ENCODE assay signal across 9 mouse cellular contexts in genomic region chr7:45091001-45091990, GRCm38 (mm10). TPM values are rescaled to one million over a fixed set of nuclear protein-coding genes. Genes with fewer than 3 reads are reported as not detected.
DNase-seq lines count a peak whose midpoint lies in the region; ATAC-seq and TF ChIP-seq lines count a peak whose summit lies in the region.
"Had no signal": no experiment of that assay in that cellular context is flagged by ENCODE, and none has a peak within 500 bp of the region (broad histone marks: within the 10 kb centered on the region; RNA-seq: fewer than 3 reads in every experiment).

No protein-coding gene starts in this region.

- H3K9me3 ChIP-seq in heart, embryonic 12.5 days (replicated peaks): no peaks in the 10 kb centered on the region
- no peaks in the 10 kb centered on the region for H3K9me3 ChIP-seq in limb, embryonic 14.5 days (ENCODE audit: control insufficient read depth, low read length)
- no peaks in the 10 kb centered on the region for H3K9me3 ChIP-seq in neural tube, embryonic 13.5 days

- peak; percentile 56 for ATAC-seq in heart, embryonic 12.5 days (ENCODE audit: insufficient number of reproducible peaks, low FRiP score)
- ATAC-seq in limb, embryonic 14.5 days (ENCODE audit: low FRiP score, low read depth): peak; percentile 56
- ATAC-seq in neural tube, embryonic 13.5 days (ENCODE audit: low read depth): peak; percentile 64
- ATAC-seq in activated CD4-positive, CD25-positive, alpha-beta regulatory T cell, adult 4 months: no peak

- H3K27me3 ChIP-seq in heart, embryonic 12.5 days (replicated peaks): no peaks in the 10 kb centered on the region
- no peaks in the 10 kb centered on the region for H3K27me3 ChIP-seq in limb, embryonic 14.5 days (ENCODE audit: control insufficient read depth, insufficient read depth, low read length)
- H3K27me3 ChIP-seq in neural tube, embryonic 13.5 days: no peaks in the 10 kb centered on the region

- DNase-seq in gastrocnemius, postnatal 10 days: peak; percentile 46
- no peak for DNase-seq in gastrocnemius, postnatal 25 days
- DNase-seq in Muller cell, postnatal 12 days (ENCODE audit: inconsistent ontology term): peak; percentile 75
- peak; percentile 42 for DNase-seq in limb, embryonic 14.5 days (ENCODE audit: low spot score)
- DNase-seq in cerebellum, adult 11 months: no peak

- H3K4me2 ChIP-seq in heart, embryonic 12.5 days: peak overlapping the region; percentile 83
- H3K4me2 ChIP-seq in limb, embryonic 14.5 days (replicated peaks; ENCODE audit: low read depth, low read length, severe bottlenecking): peak overlapping the region; percentile 85
- peak overlapping the region; percentile 54 for H3K4me2 ChIP-seq in neural tube, embryonic 13.5 days

- H3K27ac ChIP-seq in heart, embryonic 12.5 days (ENCODE audit: poor library complexity, severe bottlenecking): peak overlapping the region; percentile 82
- peak overlapping the region; percentile 95 for H3K27ac ChIP-seq in limb, embryonic 14.5 days (replicated peaks; ENCODE audit: low read depth, low read length)
- peak overlapping the region; percentile 46; the same call in 1 of the 2 replicates for H3K27ac ChIP-seq in neural tube, embryonic 13.5 days (replicated peaks)
- H3K27ac ChIP-seq: macrophage had no signal

- TF ChIP-seq POLR2A in limb, embryonic 14.5 days (IDR thresholded peaks at IDR 0.05; ENCODE audit: borderline replicate concordance, extremely low read depth, insufficient read depth, insufficient read length): no peak

- 9% methylated on average over 35 of the region's 35 CpGs for WGBS in heart, embryonic 12.5 days
- 8% methylated on average over 34 of the region's 35 CpGs for WGBS in limb, embryonic 14.5 days
- 17% methylated on average over 35 of the region's 35 CpGs for WGBS in neural tube, embryonic 13.5 days

- H3K4me3 ChIP-seq in heart, embryonic 12.5 days: peak overlapping the region; percentile 57
- peak overlapping the region; percentile 74 for H3K4me3 ChIP-seq in limb, embryonic 14.5 days (replicated peaks; ENCODE audit: low read length)
- peak overlapping the region; percentile 41 for H3K4me3 ChIP-seq in neural tube, embryonic 13.5 days

- peaks cover 24% of the 10 kb centered on the region for H3K4me1 ChIP-seq in heart, embryonic 12.5 days (replicated peaks)
- H3K4me1 ChIP-seq in limb, embryonic 14.5 days (ENCODE audit: control insufficient read depth, insufficient read depth, low read length): peaks cover 19% of the 10 kb centered on the region
- peaks cover 24% of the 10 kb centered on the region for H3K4me1 ChIP-seq in neural tube, embryonic 13.5 days (replicated peaks)

- H3K36me3 ChIP-seq in heart, embryonic 12.5 days: peaks cover 31% of the 10 kb centered on the region
- peaks cover 34% of the 10 kb centered on the region for H3K36me3 ChIP-seq in limb, embryonic 14.5 days (ENCODE audit: control insufficient read depth, insufficient read depth, low read length)
- H3K36me3 ChIP-seq in neural tube, embryonic 13.5 days: peaks cover 7% of the 10 kb centered on the region

- peak overlapping the region; percentile 78 for H3K9ac ChIP-seq in heart, embryonic 12.5 days
- H3K9ac ChIP-seq in limb, embryonic 14.5 days (ENCODE audit: low read depth, low read length, severe bottlenecking): peak overlapping the region; percentile 88
- peak overlapping the region; percentile 65 for H3K9ac ChIP-seq in neural tube, embryonic 13.5 days

RNA-seq across cellular contexts. Expression of gene Rcn3, which starts 0.7 kb away (rescaled TPM):
- 100 to 1,000 TPM; 103 to 148 TPM for total RNA-seq in gastrocnemius, postnatal 10 days (2021)
- 10 to 100 TPM; 24.0 to 32.8 TPM for total RNA-seq in gastrocnemius, postnatal 25 days (2021)
- polyA plus RNA-seq in heart, embryonic 12.5 days (2016; fragmentation: Nextera tagmentation; extraction: Ambion mirVana): 290 and 291 TPM in 2 replicates
- polyA plus RNA-seq in limb, embryonic 14.5 days (2012; rRNA removed): 679 and 759 TPM in 2 replicates
- polyA plus RNA-seq in limb, embryonic 14.5 days (2014; fragmentation: Nextera tagmentation; extraction: Ambion mirVana): 569 and 577 TPM in 2 replicates
- 127 and 134 TPM in 2 replicates for polyA plus RNA-seq in neural tube, embryonic 13.5 days (2015; fragmentation: Nextera tagmentation; extraction: Ambion mirVana)
- 1 to 10 TPM; 4.7 to 5.4 TPM for polyA plus RNA-seq in activated CD4-positive, CD25-positive, alpha-beta regulatory T cell, adult 4 months (2017; shearing (Covaris generic))

RNA-seq across cellular contexts. Expression of gene Fcgrt, which starts 12.4 kb away (rescaled TPM):
- total RNA-seq in gastrocnemius, postnatal 10 days (2021): 10 to 100 TPM; 70.9 to 75.2 TPM
- 10 to 100 TPM; 40.3 to 54.5 TPM for total RNA-seq in gastrocnemius, postnatal 25 days (2021)
- polyA plus RNA-seq in heart, embryonic 12.5 days (2016; fragmentation: Nextera tagmentation; extraction: Ambion mirVana): 28.1 and 28.3 TPM in 2 replicates
- polyA plus RNA-seq in limb, embryonic 14.5 days (2012; rRNA removed): 56.1 and 64.6 TPM in 2 replicates
- polyA plus RNA-seq in limb, embryonic 14.5 days (2014; fragmentation: Nextera tagmentation; extraction: Ambion mirVana): 88.4 and 89.0 TPM in 2 replicates
- 25.6 and 27.3 TPM in 2 replicates for polyA plus RNA-seq in neural tube, embryonic 13.5 days (2015; fragmentation: Nextera tagmentation; extraction: Ambion mirVana)
- 1 to 10 TPM in 1 of 2 experiments, under 1 TPM in 1; 0.78 to 1.1 TPM for polyA plus RNA-seq in activated CD4-positive, CD25-positive, alpha-beta regulatory T cell, adult 4 months (2017; shearing (Covaris generic))

RNA-seq across cellular contexts. Expression of gene Prrg2, which starts 28.8 kb away (rescaled TPM):
- total RNA-seq in gastrocnemius, postnatal 10 days (2021): 10 to 100 TPM in 1 of 2 experiments, 1 to 10 TPM in 1; 8.5 to 10.7 TPM
- 1 to 10 TPM; 6.9 to 9.1 TPM for total RNA-seq in gastrocnemius, postnatal 25 days (2021)
- 13.6 and 14.0 TPM in 2 replicates for polyA plus RNA-seq in heart, embryonic 12.5 days (2016; fragmentation: Nextera tagmentation; extraction: Ambion mirVana)
- polyA plus RNA-seq in limb, embryonic 14.5 days (2012; rRNA removed): 50.4 and 54.1 TPM in 2 replicates
- 18.6 and 21.4 TPM in 2 replicates for polyA plus RNA-seq in limb, embryonic 14.5 days (2014; fragmentation: Nextera tagmentation; extraction: Ambion mirVana)
- 16.8 and 17.2 TPM in 2 replicates for polyA plus RNA-seq in neural tube, embryonic 13.5 days (2015; fragmentation: Nextera tagmentation; extraction: Ambion mirVana)
- polyA plus RNA-seq in activated CD4-positive, CD25-positive, alpha-beta regulatory T cell, adult 4 months (2017; shearing (Covaris generic)): 1 to 10 TPM in 1 of 2 experiments, under 1 TPM in 1; 0.41 to 1.2 TPM

RNA-seq across cellular contexts. Expression of gene Nosip, which starts 29.1 kb away (rescaled TPM):
- total RNA-seq in gastrocnemius, postnatal 10 days (2021): 10 to 100 TPM; 35.9 to 40.5 TPM
- 10 to 100 TPM; 30.8 to 31.6 TPM for total RNA-seq in gastrocnemius, postnatal 25 days (2021)
- polyA plus RNA-seq in heart, embryonic 12.5 days (2016; fragmentation: Nextera tagmentation; extraction: Ambion mirVana): 43.3 and 45.7 TPM in 2 replicates
- polyA plus RNA-seq in limb, embryonic 14.5 days (2012; rRNA removed): 82.7 and 86.8 TPM in 2 replicates
- 68.1 and 69.6 TPM in 2 replicates for polyA plus RNA-seq in limb, embryonic 14.5 days (2014; fragmentation: Nextera tagmentation; extraction: Ambion mirVana)
- 58.9 and 65.6 TPM in 2 replicates for polyA plus RNA-seq in neural tube, embryonic 13.5 days (2015; fragmentation: Nextera tagmentation; extraction: Ambion mirVana)
- 100 to 1,000 TPM; 143 to 161 TPM for polyA plus RNA-seq in activated CD4-positive, CD25-positive, alpha-beta regulatory T cell, adult 4 months (2017; shearing (Covaris generic))

RNA-seq across cellular contexts. Expression of gene Rps11, which starts 32.9 kb away (rescaled TPM):
- total RNA-seq in gastrocnemius, postnatal 10 days (2021): 100 to 1,000 TPM; 762 to 817 TPM
- total RNA-seq in gastrocnemius, postnatal 25 days (2021): 100 to 1,000 TPM; 413 to 448 TPM
- 1,003 and 1,022 TPM in 2 replicates for polyA plus RNA-seq in heart, embryonic 12.5 days (2016; fragmentation: Nextera tagmentation; extraction: Ambion mirVana)
- polyA plus RNA-seq in limb, embryonic 14.5 days (2012; rRNA removed): 563 and 814 TPM in 2 replicates
- polyA plus RNA-seq in limb, embryonic 14.5 days (2014; fragmentation: Nextera tagmentation; extraction: Ambion mirVana): 1,719 and 1,751 TPM in 2 replicates
- polyA plus RNA-seq in neural tube, embryonic 13.5 days (2015; fragmentation: Nextera tagmentation; extraction: Ambion mirVana): 920 and 971 TPM in 2 replicates
- polyA plus RNA-seq in activated CD4-positive, CD25-positive, alpha-beta regulatory T cell, adult 4 months (2017; shearing (Covaris generic)): 1,000 to 10,000 TPM; 4,562 to 5,652 TPM

Comparison
In these comparisons a context has a peak if more than half of its experiments do, and no peak if none do; other contexts are left out.
1. DNase-seq: peak in gastrocnemius, postnatal 10 days (single experiment), Muller cell, postnatal 12 days (single experiment) and limb, embryonic 14.5 days (single experiment); none in gastrocnemius, postnatal 25 days (single experiment) and cerebellum, adult 11 months (single experiment).
2. RNA of gene Rcn3, which starts 0.7 kb away (polyA plus RNA-seq): 569 to 759 TPM in limb, embryonic 14.5 days, 290 to 291 TPM in heart, embryonic 12.5 days and 127 to 134 TPM in neural tube, embryonic 13.5 days; 4.7 to 5.4 TPM in activated CD4-positive, CD25-positive, alpha-beta regulatory T cell, adult 4 months; every median in the first group is over 10 times any median in the second.
3. RNA of gene Fcgrt, which starts 12.4 kb away (polyA plus RNA-seq): 56.1 to 89.0 TPM in limb, embryonic 14.5 days, 28.1 to 28.3 TPM in heart, embryonic 12.5 days and 25.6 to 27.3 TPM in neural tube, embryonic 13.5 days; 0.78 to 1.1 TPM in activated CD4-positive, CD25-positive, alpha-beta regulatory T cell, adult 4 months; every median in the first group is over 10 times any median in the second.
4. Peak in every context shown above with its lines, with median percentiles within 50 percentile points of each other: H3K27ac ChIP-seq, H3K4me2 ChIP-seq, H3K4me3 ChIP-seq and H3K9ac ChIP-seq.